10 mouse cellular contexts compared by ENCODE assay signal in genomic region chr5:148995962-148996708, GRCm38 (mm10). TPM values are rescaled to one million over a fixed set of nuclear protein-coding genes. Genes with fewer than 3 reads are reported as not detected.
DNase-seq lines count a peak whose midpoint lies in the region; ATAC-seq and TF ChIP-seq lines count a peak whose summit lies in the region.
"Had no signal": no experiment of that assay in that cellular context is flagged by ENCODE, and none has a peak within 500 bp of the region (broad histone marks: within the 10 kb centered on the region; RNA-seq: fewer than 3 reads in every experiment).

No protein-coding gene starts in this region.

- peaks cover 15% of the 10 kb centered on the region; the same call in 1 of the 2 replicates for H3K4me1 ChIP-seq in intestine, embryonic 14.5 days (replicated peaks; ENCODE audit: control insufficient read depth, insufficient read depth, low read length)
- H3K4me1 ChIP-seq in intestine, embryonic 15.5 days (replicated peaks): 0 out of 2 replicates have a peak, but pooled peaks cover 2% of the 10 kb centered on the region
- peaks cover 12% of the 10 kb centered on the region; the same call in 1 of the 2 replicates for H3K4me1 ChIP-seq in forebrain, postnatal 0 days (ENCODE audit: insufficient read depth)
- peaks cover 7% of the 10 kb centered on the region; the same call in 1 of the 2 replicates for H3K4me1 ChIP-seq in liver, postnatal 0 days (ENCODE audit: insufficient read depth)

- DNase-seq in intestine, embryonic 14.5 days (ENCODE audit: low spot score): no peak
- no peak for DNase-seq in Patski (ENCODE audit: low read depth, low spot score)
- no peak for DNase-seq in forebrain, postnatal 0 days
- DNase-seq in liver, postnatal 0 days: no peak
- no peak for DNase-seq in urinary bladder, adult 2 months (ENCODE audit: low spot score)
- DNase-seq in ovary, postnatal 36 days (ENCODE audit: low spot score): no peak
- DNase-seq: left cerebral cortex, postnatal 4 days; right cerebral cortex, postnatal 4 days had no signal

- 74% methylated on average over 9 of the region's 9 CpGs for WGBS in intestine, embryonic 14.5 days
- 68% methylated on average over 9 of the region's 9 CpGs for WGBS in intestine, embryonic 15.5 days
- WGBS in forebrain, postnatal 0 days: 44% methylated on average over 9 of the region's 9 CpGs
- WGBS in liver, postnatal 0 days (ENCODE audit: insufficient replicate concordance): 69% methylated on average over 9 of the region's 9 CpGs

- H3K36me3 ChIP-seq in intestine, embryonic 14.5 days (ENCODE audit: control insufficient read depth, insufficient read depth, low read length): no peaks in the 10 kb centered on the region
- no peaks in the 10 kb centered on the region for H3K36me3 ChIP-seq in intestine, embryonic 15.5 days
- no peaks in the 10 kb centered on the region for H3K36me3 ChIP-seq in forebrain, postnatal 0 days (ENCODE audit: insufficient read depth)
- H3K36me3 ChIP-seq in liver, postnatal 0 days (replicated peaks; ENCODE audit: insufficient read depth, low read length): no peaks in the 10 kb centered on the region

- H3K4me3 ChIP-seq in intestine, embryonic 14.5 days (ENCODE audit: low read depth, low read length): no peak overlapping the region
- no peak overlapping the region for H3K4me3 ChIP-seq in intestine, embryonic 15.5 days (replicated peaks)
- no peak overlapping the region for H3K4me3 ChIP-seq in forebrain, postnatal 0 days (ENCODE audit: low read depth, low read length)
- H3K4me3 ChIP-seq in liver, postnatal 0 days (ENCODE audit: low read depth, low read length): no peak overlapping the region

- no peak overlapping the region for H3K9ac ChIP-seq in intestine, embryonic 14.5 days (ENCODE audit: low read length)
- no peak overlapping the region for H3K9ac ChIP-seq in intestine, embryonic 15.5 days
- H3K9ac ChIP-seq in forebrain, postnatal 0 days: no peak overlapping the region
- no peak overlapping the region for H3K9ac ChIP-seq in liver, postnatal 0 days (replicated peaks)

- no peaks in the 10 kb centered on the region for H3K27me3 ChIP-seq in intestine, embryonic 14.5 days (replicated peaks; ENCODE audit: control insufficient read depth, insufficient read depth, low read length)
- H3K27me3 ChIP-seq in intestine, embryonic 15.5 days (replicated peaks): no peaks in the 10 kb centered on the region
- no peaks in the 10 kb centered on the region for H3K27me3 ChIP-seq in Patski
- H3K27me3 ChIP-seq in forebrain, postnatal 0 days (ENCODE audit: insufficient read depth, low read length): no peaks in the 10 kb centered on the region
- H3K27me3 ChIP-seq in liver, postnatal 0 days (ENCODE audit: insufficient read depth, low read length): no peaks in the 10 kb centered on the region

- CTCF ChIA-PET in Patski (lab: Charles Lee): interaction anchor here (1.0 to 1.6 kb wide), 5 partner anchors 42 to 615 kb away, joined by 3 to 7 read pairs (median 3); no protein-coding TSS in a partner anchor

- in situ Hi-C loops in Patski (cut with MboI; ENCODE audit: low pct_unique_long_range_greater_than_20kb): no loop called here

- peak overlapping the region; percentile 92; the same call in 1 of the 2 replicates for H3K27ac ChIP-seq in intestine, embryonic 14.5 days (ENCODE audit: low read depth)
- H3K27ac ChIP-seq in intestine, embryonic 15.5 days: no peak overlapping the region
- no peak overlapping the region for H3K27ac ChIP-seq in forebrain, postnatal 0 days (ENCODE audit: low read depth, low read length)
- peak overlapping the region; percentile 85 for H3K27ac ChIP-seq in liver, postnatal 0 days (ENCODE audit: low read depth)

- POLR2A ChIA-PET in Patski (lab: Charles Lee): interaction anchor here (0.6 to 2.9 kb wide), 6 partner anchors 10 to 594 kb away, joined by 3 to 10 read pairs (median 4); partner anchors contain the start of gene Katnal1

- no peak overlapping the region for H3K4me2 ChIP-seq in intestine, embryonic 14.5 days (ENCODE audit: low read length)
- H3K4me2 ChIP-seq in intestine, embryonic 15.5 days (replicated peaks): no peak overlapping the region
- no peak overlapping the region for H3K4me2 ChIP-seq in forebrain, postnatal 0 days (ENCODE audit: low read depth)
- H3K4me2 ChIP-seq in liver, postnatal 0 days (ENCODE audit: low read depth, low read length): no peak overlapping the region

- TF ChIP-seq EP300 in liver, postnatal 0 days (IDR thresholded peaks at IDR 0.05; ENCODE audit: low read depth): no peak

- H3K9me3 ChIP-seq in intestine, embryonic 14.5 days (ENCODE audit: control insufficient read depth, low read length): no peaks in the 10 kb centered on the region
- H3K9me3 ChIP-seq in intestine, embryonic 15.5 days: no peaks in the 10 kb centered on the region
- no peaks in the 10 kb centered on the region for H3K9me3 ChIP-seq in forebrain, postnatal 0 days (ENCODE audit: low read length)
- no peaks in the 10 kb centered on the region for H3K9me3 ChIP-seq in liver, postnatal 0 days (ENCODE audit: low read length)

- no peak for ATAC-seq in intestine, embryonic 14.5 days (replicated peaks; ENCODE audit: low FRiP score, low TSS enrichment, low read depth)
- ATAC-seq in intestine, embryonic 15.5 days: no peak
- peak; percentile 28 for ATAC-seq in Patski
- no peak for ATAC-seq in forebrain, postnatal 0 days
- no peak for ATAC-seq in liver, postnatal 0 days
- ATAC-seq in megakaryocyte progenitor cell, adult 5-6 weeks (replicated peaks; ENCODE audit: poor library complexity): no peak

- TF ChIP-seq CTCF in Patski (IDR thresholded peaks at IDR 0.05): no peak
- peak; percentile 10; the same call in 1 of the 2 replicates for TF ChIP-seq CTCF in forebrain, postnatal 0 days (IDR thresholded peaks at IDR 0.05; ENCODE audit: low read depth)
- TF ChIP-seq CTCF in liver, postnatal 0 days (IDR thresholded peaks at IDR 0.05; ENCODE audit: low read depth): no peak

RNA-seq across cellular contexts. Expression of gene Gm42791, which starts 1.2 kb away (rescaled TPM):
- 2.2 TPM in 1 of 2 replicates, not detected in the other for polyA plus RNA-seq in intestine, embryonic 14.5 days (2014; fragmentation: Nextera tagmentation; extraction: Ambion mirVana)
- 0.57 and 2.3 TPM in 2 replicates for polyA plus RNA-seq in intestine, embryonic 15.5 days (2015; fragmentation: Nextera tagmentation; extraction: Ambion mirVana)
- not detected for polyA plus RNA-seq in Patski (2021)
- total RNA-seq in forebrain, postnatal 0 days (2014; rRNA removed): not detected in 2 replicates
- 2.0 and 5.7 TPM in 2 replicates for polyA plus RNA-seq in forebrain, postnatal 0 days (2015; fragmentation: Nextera tagmentation; extraction: Ambion mirVana)
- 0.42 TPM in 1 of 2 replicates, not detected in the other for polyA plus RNA-seq in liver, postnatal 0 days (2015; fragmentation: Nextera tagmentation; extraction: Ambion mirVana)
- not detected in 2 replicates for total RNA-seq in megakaryocyte progenitor cell, adult 5-6 weeks (2015)
- total RNA-seq in megakaryocyte progenitor cell, adult 5-6 weeks (2017): not detected in 2 replicates
- not detected in 2 replicates for polyA plus RNA-seq in urinary bladder, adult 2 months (2012; rRNA removed)

Comparison
In these comparisons a context has a peak if more than half of its experiments do, and no peak if none do; other contexts are left out.
1. H3K27ac ChIP-seq: peak in intestine, embryonic 14.5 days (single experiment) and liver, postnatal 0 days (single experiment); none in intestine, embryonic 15.5 days (single experiment) and forebrain, postnatal 0 days (single experiment).